Mouse (Mus musculus) lung, adult 18-20 months (tissue): ENCODE measurements around the gene Khdc4.

Experiments used
- DNase-seq, 2 experiments: peaks; one replicate each; pipeline ENCODE4 v3.0.0; 2022; ENCODE audit warnings: mixed read lengths in 2 of 2

The Khdc4 gene

GRCm38 (mm10) chr3:88738641-88739040, 53.0 kb downstream of the Khdc4 start:
- DNase-seq = peak; percentile 69 to 76

GRCm38 (mm10) chr3:88740147-88740546, 54.5 kb downstream of the Khdc4 start:
- no peak for DNase-seq

GRCm38 (mm10) chr3:88745534-88745933, 59.9 kb downstream of the Khdc4 start:
- DNase-seq = no peak

- peak in 1 of 2 experiments; percentile 23 for DNase-seq
These were observed 60.7 kb downstream of the Khdc4 start for GRCm38 (mm10) chr3:88746139-88746870.

GRCm38 (mm10) chr3:88746871-88747231, 61.2 kb downstream of the Khdc4 start:
- no peak for DNase-seq

- no peak for DNase-seq
These were observed 68.7 kb downstream of the Khdc4 start for GRCm38 (mm10) chr3:88754283-88754682.

GRCm38 (mm10) chr3:88755541-88755940, 69.9 kb downstream of the Khdc4 start:
- DNase-seq = no peak

GRCm38 (mm10) chr3:88756276-88756675, 70.7 kb downstream of the Khdc4 start:
- DNase-seq = no peak

GRCm38 (mm10) chr3:88758045-88758500, 72.5 kb downstream of the Khdc4 start:
- peak; percentile 35 to 55 for DNase-seq

- DNase-seq = no peak
These were observed 76.0 kb downstream of the Khdc4 start for GRCm38 (mm10) chr3:88761619-88762018.

- no peak for DNase-seq
These were observed 76.8 kb downstream of the Khdc4 start for GRCm38 (mm10) chr3:88762401-88762831.
